In the genomic region with DNA sequence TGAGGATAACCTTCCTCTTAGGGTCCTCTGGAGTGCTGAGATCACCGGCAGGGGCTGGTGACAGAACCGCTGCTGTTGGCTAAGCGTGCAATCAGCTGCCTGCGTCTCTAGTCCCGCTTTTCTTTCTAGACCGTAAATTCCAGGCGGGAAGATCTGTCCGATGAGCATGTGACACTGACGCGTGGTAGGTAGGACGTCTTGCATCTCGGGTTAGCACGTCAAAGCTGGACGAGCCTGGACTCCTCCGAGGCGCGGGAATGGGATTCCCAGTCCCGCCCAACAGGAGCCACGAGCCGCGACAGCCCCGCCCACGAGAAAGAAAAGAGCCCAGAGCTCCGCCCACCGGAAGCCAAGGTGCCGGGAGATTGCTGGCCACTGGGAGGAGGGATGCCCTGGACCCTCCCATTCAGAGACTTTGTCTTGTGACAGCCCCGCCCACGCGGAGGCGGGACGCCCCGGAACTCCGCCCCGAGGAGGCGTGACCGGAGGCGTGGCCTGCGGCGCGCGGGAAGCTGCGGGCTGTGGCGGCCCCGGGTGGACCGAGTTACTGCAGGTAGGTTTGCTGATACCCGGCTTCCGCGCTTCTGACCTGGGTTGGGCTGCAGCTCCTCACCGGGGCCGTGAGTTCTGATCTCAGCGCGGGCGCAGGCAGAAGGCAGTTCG, we compare ENCODE assay signal across 7 mouse cellular contexts. TPM values are rescaled to one million over a fixed set of nuclear protein-coding genes. Genes with fewer than 3 reads are reported as not detected.
DNase-seq lines count a peak whose midpoint lies in the region; ATAC-seq lines count a peak whose summit lies in the region.

A gene (plus strand): TSS at position 479 of the 663 bp plus-strand sequence.

- peak within 1 kb of the TSS; percentile 82 for H3K4me2 ChIP-seq in embryonic facial prominence, embryonic 12.5 days (replicated peaks)
- peak within 1 kb of the TSS; percentile 80 for H3K4me2 ChIP-seq in limb, embryonic 11.5 days (ENCODE audit: low read depth, severe bottlenecking)
- peak within 1 kb of the TSS; percentile 93 for H3K4me2 ChIP-seq in midbrain, embryonic 14.5 days (ENCODE audit: low read length)

- no peaks in the 10 kb centered on the region for H3K27me3 ChIP-seq in embryonic facial prominence, embryonic 12.5 days
- no peaks in the 10 kb centered on the region for H3K27me3 ChIP-seq in limb, embryonic 11.5 days (ENCODE audit: control insufficient read depth, insufficient read depth, low read length)
- H3K27me3 ChIP-seq in midbrain, embryonic 14.5 days (ENCODE audit: control insufficient read depth, insufficient read depth, low read length), result no peaks in the 10 kb centered on the region

- peak within 1 kb of the TSS; percentile 78 for H3K9ac ChIP-seq in embryonic facial prominence, embryonic 12.5 days
- peak within 1 kb of the TSS; percentile 72 for H3K9ac ChIP-seq in limb, embryonic 11.5 days (ENCODE audit: low read length)
- H3K9ac ChIP-seq in midbrain, embryonic 14.5 days (replicated peaks; ENCODE audit: low read length), result peak within 1 kb of the TSS; percentile 51

- WGBS in embryonic facial prominence, embryonic 12.5 days, result under 1% methylated on average over 54 of the region's 54 CpGs
- WGBS in limb, embryonic 11.5 days, result under 1% methylated on average over 54 of the region's 54 CpGs
- WGBS in midbrain, embryonic 14.5 days, result under 1% methylated on average over 54 of the region's 54 CpGs

- ATAC-seq in embryonic facial prominence, embryonic 12.5 days (ENCODE audit: insufficient number of reproducible peaks, insufficient read depth, low FRiP score, low TSS enrichment), result peak; percentile 83
- ATAC-seq in limb, embryonic 11.5 days (ENCODE audit: insufficient number of reproducible peaks, low FRiP score, low TSS enrichment, low read depth), result peak; percentile 92
- peak; percentile 95 for ATAC-seq in midbrain, embryonic 14.5 days (ENCODE audit: low FRiP score, low TSS enrichment)

- H3K36me3 ChIP-seq in embryonic facial prominence, embryonic 12.5 days, result peaks cover 19% of the 10 kb centered on the region
- no peaks in the 10 kb centered on the region; the same call in 1 of the 2 replicates for H3K36me3 ChIP-seq in limb, embryonic 11.5 days (ENCODE audit: control insufficient read depth, insufficient read depth, low read length)
- 0 out of 2 replicates have a peak, but pooled peaks cover 5% of the 10 kb centered on the region for H3K36me3 ChIP-seq in midbrain, embryonic 14.5 days (ENCODE audit: control insufficient read depth, insufficient read depth, low read length)

- H3K4me3 ChIP-seq in embryonic facial prominence, embryonic 12.5 days, result peak within 1 kb of the TSS; percentile 84
- H3K4me3 ChIP-seq in limb, embryonic 11.5 days (ENCODE audit: low read depth, low read length), result peak within 1 kb of the TSS; percentile 86
- H3K4me3 ChIP-seq in midbrain, embryonic 14.5 days (replicated peaks; ENCODE audit: low read depth, low read length), result peak within 1 kb of the TSS; percentile 68

- peaks cover 15% of the 10 kb centered on the region for H3K4me1 ChIP-seq in embryonic facial prominence, embryonic 12.5 days
- peaks cover 11% of the 10 kb centered on the region; the same call in 1 of the 2 replicates for H3K4me1 ChIP-seq in limb, embryonic 11.5 days (ENCODE audit: control insufficient read depth, insufficient read depth, low read length)
- no peaks in the 10 kb centered on the region for H3K4me1 ChIP-seq in midbrain, embryonic 14.5 days (ENCODE audit: control insufficient read depth, insufficient read depth, low read length)

- no peaks in the 10 kb centered on the region for H3K9me3 ChIP-seq in embryonic facial prominence, embryonic 12.5 days
- H3K9me3 ChIP-seq in limb, embryonic 11.5 days (ENCODE audit: control insufficient read depth, low read length), result no peaks in the 10 kb centered on the region
- H3K9me3 ChIP-seq in midbrain, embryonic 14.5 days (ENCODE audit: control insufficient read depth, low read length), result no peaks in the 10 kb centered on the region

- peak within 1 kb of the TSS; percentile 13; the same call in 1 of the 2 replicates for H3K27ac ChIP-seq in embryonic facial prominence, embryonic 12.5 days
- peak within 1 kb of the TSS; percentile 52 for H3K27ac ChIP-seq in limb, embryonic 11.5 days (replicated peaks; ENCODE audit: low read depth, low read length)
- no peak within 1 kb of the TSS; the same call in 1 of the 2 replicates for H3K27ac ChIP-seq in midbrain, embryonic 14.5 days (replicated peaks; ENCODE audit: low read depth, low read length)

- peak; percentile 95 for DNase-seq in adrenal gland, postnatal 25 days
- peak; percentile 99 for DNase-seq in heart, adult 11 months
- DNase-seq in kidney, adult 18-20 months, result peak; percentile 98
- peak; percentile 99 for DNase-seq in limb, embryonic 11.5 days (ENCODE audit: low spot score)
- peak; percentile 98 for DNase-seq in midbrain, embryonic 14.5 days
- peak; percentile 96 to 99 for DNase-seq in spleen, adult 18-20 months

RNA-seq across cellular contexts. Expression of the gene that starts here (rescaled TPM):
- total RNA-seq in adrenal gland, postnatal 25 days (2021), result 6.9 and 7.2 TPM in 2 replicates
- polyA plus RNA-seq in embryonic facial prominence, embryonic 12.5 days (2016; fragmentation: Nextera tagmentation; extraction: Ambion mirVana), result 93.5 and 99.0 TPM in 2 replicates
- polyA plus RNA-seq in limb, embryonic 11.5 days (2014; fragmentation: Nextera tagmentation; extraction: Ambion mirVana), result 120 and 121 TPM in 2 replicates
- polyA plus RNA-seq in midbrain, embryonic 14.5 days (2014; fragmentation: Nextera tagmentation; extraction: Ambion mirVana), result 17.3 and 22.1 TPM in 2 replicates
